Mouse (Mus musculus) embryonic fibroblast, embryonic 13.5 days (primary cell): ENCODE results near the gene Ifngr2.

ENCODE experiments used
- CTCF ChIP-seq: IDR thresholded peaks from 2 replicates; pipeline ENCODE4 v1.5.1; 2011; ENCODE audit warnings: mild to moderate bottlenecking, control low read depth, low read length, moderate library complexity, borderline replicate concordance; ENCODE audit not compliant: insufficient read depth
- POLR2A ChIP-seq: IDR thresholded peaks from 2 replicates; pipeline ENCODE4 v1.6.1; 2011; ENCODE audit warnings: low read depth, mild to moderate bottlenecking, control low read depth, low read length, moderate library complexity

DNA sequence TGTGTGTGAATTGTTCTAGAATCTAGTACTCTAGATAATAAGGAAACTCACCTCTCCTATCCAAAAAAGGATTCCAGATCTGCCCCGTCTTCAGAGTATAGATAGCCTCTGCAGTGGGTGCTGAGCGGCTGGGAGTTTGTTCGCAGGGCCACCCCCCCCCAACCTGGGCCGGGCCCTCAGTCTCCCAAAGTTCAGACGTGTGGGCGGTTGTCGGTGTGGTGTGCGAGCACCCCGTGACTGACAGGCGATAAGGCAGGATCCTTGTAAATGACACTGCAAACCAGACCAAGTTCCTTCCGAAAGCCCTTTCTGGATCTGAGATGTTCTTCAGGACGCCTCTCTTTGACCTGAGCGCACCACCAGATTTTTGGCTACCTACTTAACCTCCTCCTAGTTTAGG is 12.4 kb upstream of the Ifngr2 start:
- TF ChIP-seq POLR2A (no peak), CTCF (no peak)
